In the genomic region with DNA sequence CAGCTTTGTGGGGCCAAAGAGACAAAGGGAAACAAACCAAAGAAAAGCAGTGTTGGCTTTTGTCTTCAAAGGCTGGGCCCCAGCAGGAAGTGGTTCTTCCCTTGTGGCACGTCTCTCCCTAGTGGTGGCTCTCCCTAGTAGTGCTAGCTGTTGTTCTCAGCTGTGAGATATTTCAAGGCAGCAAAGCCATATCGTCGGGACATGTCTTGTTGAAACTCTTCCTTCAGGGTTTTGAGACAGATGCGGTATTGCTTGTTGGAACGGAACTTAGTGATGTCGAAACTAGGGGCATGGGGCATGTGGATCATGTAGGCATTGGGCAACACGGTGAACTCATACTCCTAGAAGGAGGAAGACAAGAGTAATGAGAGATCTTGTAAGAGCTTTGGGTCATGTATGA, we compare ENCODE assay signal across 11 mouse cellular contexts. TPM values are rescaled to one million over a fixed set of nuclear protein-coding genes. Genes with fewer than 3 reads are reported as not detected.
DNase-seq lines count a peak whose midpoint lies in the region; ATAC-seq and TF ChIP-seq lines count a peak whose summit lies in the region.
"Had no signal": no experiment of that assay in that cellular context is flagged by ENCODE, and none has a peak within 500 bp of the region (broad histone marks: within the 10 kb centered on the region; RNA-seq: fewer than 3 reads in every experiment).

No protein-coding gene starts in this region.

- peak; percentile 16 for DNase-seq in adrenal gland, adult 2 months
- no peak for DNase-seq in adrenal gland, postnatal 4 days (ENCODE audit: low spot score in 2 of 2)
- DNase-seq in lung, adult 2 months = no peak
- DNase-seq in skeletal muscle tissue, adult 2 months (ENCODE audit: low read depth, low spot score) = peak; percentile 10
- DNase-seq in ovary, postnatal 14 days (ENCODE audit: low spot score) = no peak
- DNase-seq in kidney, adult 11 months = no peak
- DNase-seq: kidney, postnatal 14 days; retina, postnatal 1 day had no signal

- H3K27ac ChIP-seq in bone marrow macrophage, adult 2 months (ENCODE audit: insufficient read depth, low read depth, low read length) = peak overlapping the region; percentile 56
- H3K27ac ChIP-seq: hindbrain, embryonic 15.5 days had no signal

- no peak for TF ChIP-seq POLR2A in bone marrow macrophage, adult 2 months (IDR thresholded peaks at IDR 0.05; ENCODE audit: borderline replicate concordance, low read depth, low read length)
- TF ChIP-seq POLR2A in lung, adult 2 months (IDR thresholded peaks at IDR 0.05; ENCODE audit: borderline replicate concordance, extremely low read depth, low read depth, low read length) = no peak

- 73% methylated on average over 7 of the region's 7 CpGs for WGBS in lung, adult 2 months

- peaks cover 22% of the 10 kb centered on the region for H3K4me1 ChIP-seq in bone marrow macrophage, adult 2 months (ENCODE audit: control insufficient read depth, insufficient read depth, low read length)
- H3K4me1 ChIP-seq in lung, adult 2 months (ENCODE audit: control insufficient read depth, insufficient read depth, low read length) = no peaks in the 10 kb centered on the region
- H3K4me1 ChIP-seq: hindbrain, embryonic 15.5 days had no signal

- H3K4me3 ChIP-seq in bone marrow macrophage, adult 2 months (ENCODE audit: insufficient read depth, low read length) = no peak overlapping the region
- H3K4me3 ChIP-seq in lung, adult 2 months (replicated peaks; ENCODE audit: extremely low read depth, low read depth, low read length) = no peak overlapping the region
- H3K4me3 ChIP-seq: hindbrain, embryonic 15.5 days had no signal

- no peak for TF ChIP-seq CTCF in bone marrow macrophage, adult 2 months (IDR thresholded peaks at IDR 0.05; ENCODE audit: low read depth, low read length)
- 0 out of 2 replicates have a peak, but pooled peaks have one; percentile 6 for TF ChIP-seq CTCF in lung, adult 2 months (IDR thresholded peaks at IDR 0.05; ENCODE audit: insufficient read depth, low read length)

- no peak for ATAC-seq in erythroblast, adult 5-6 weeks (replicated peaks; ENCODE audit: low FRiP score, poor library complexity, severe bottlenecking)

RNA-seq across cellular contexts. Expression of gene F2rl3, which starts 54.0 kb away (rescaled TPM):
- total RNA-seq in adrenal gland, adult 2 months (2021) = 1 to 10 TPM; 1.1 to 2.1 TPM
- polyA plus RNA-seq in adrenal gland, adult 2 months (2012; rRNA removed) = 10.2 and 13.4 TPM in 2 replicates
- 1 to 10 TPM; 3.0 to 4.2 TPM for total RNA-seq in adrenal gland, postnatal 4 days (2021)
- not detected in 2 replicates for polyA plus RNA-seq in bone marrow macrophage, adult 2 months (2012; ENCODE audit: insufficient read depth, insufficient read length, missing spikeins)
- polyA plus RNA-seq in lung, adult 2 months (2012; rRNA removed) = 1.9 and 2.1 TPM in 2 replicates
- total RNA-seq in erythroblast, adult 5-6 weeks (2015; ENCODE audit: low replicate concordance) = not detected in 2 replicates
- total RNA-seq in erythroblast, adult 5-6 weeks (2017; ENCODE audit: low replicate concordance) = 0.98 TPM in 1 of 2 replicates, not detected in the other

Comparison
In these comparisons a context has a peak if more than half of its experiments do, and no peak if none do; other contexts are left out.
1. DNase-seq: peak in adrenal gland, adult 2 months (single experiment) and skeletal muscle tissue, adult 2 months (single experiment); none in adrenal gland, postnatal 4 days (0 of 2), lung, adult 2 months (single experiment), ovary, postnatal 14 days (single experiment) and kidney, adult 11 months (single experiment).